Mouse (Mus musculus): ENCODE measurements around the gene Insc. TPM values are rescaled to one million over a fixed set of nuclear protein-coding genes. Genes with fewer than 3 reads are reported as not detected.

The Insc gene
- polyA plus RNA-seq, 1 experiment from 2014 or later = 3.1 TPM

DNA sequence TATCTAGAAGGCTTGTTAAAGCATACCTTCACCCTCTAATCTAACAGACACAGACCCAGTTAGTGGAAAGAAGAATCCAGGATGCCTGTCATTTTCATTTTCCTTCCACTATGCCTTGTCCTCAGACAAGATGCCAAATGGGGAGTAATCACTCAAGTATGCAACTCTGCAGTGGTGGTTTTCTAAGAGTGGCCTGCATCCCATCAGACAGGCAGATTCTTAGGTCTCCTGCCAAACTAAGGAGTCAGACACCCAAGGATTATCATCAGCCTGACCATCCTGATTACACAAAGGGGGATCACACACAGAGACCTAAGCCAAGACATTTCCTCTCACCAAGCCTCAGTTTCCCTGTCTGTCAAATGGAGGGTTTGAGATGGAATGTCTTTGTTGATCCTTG lies 5.3 kb upstream of the Insc start:
- Histone ChIP-seq H3K9ac (no peak overlapping the region), H3K27ac (no peak overlapping the region), H3K4me1 (no peaks in the 10 kb centered on the region), H3K27me3 (no peaks in the 10 kb centered on the region), H3K4me3 (no peak overlapping the region), H3K36me3 (no peaks in the 10 kb centered on the region), H3K4me2 (replicated peaks) (no peak overlapping the region), H3K9me3 (replicated peaks) (no peaks in the 10 kb centered on the region)
- no peak for ATAC-seq (ENCODE audit: low FRiP score)

DNA sequence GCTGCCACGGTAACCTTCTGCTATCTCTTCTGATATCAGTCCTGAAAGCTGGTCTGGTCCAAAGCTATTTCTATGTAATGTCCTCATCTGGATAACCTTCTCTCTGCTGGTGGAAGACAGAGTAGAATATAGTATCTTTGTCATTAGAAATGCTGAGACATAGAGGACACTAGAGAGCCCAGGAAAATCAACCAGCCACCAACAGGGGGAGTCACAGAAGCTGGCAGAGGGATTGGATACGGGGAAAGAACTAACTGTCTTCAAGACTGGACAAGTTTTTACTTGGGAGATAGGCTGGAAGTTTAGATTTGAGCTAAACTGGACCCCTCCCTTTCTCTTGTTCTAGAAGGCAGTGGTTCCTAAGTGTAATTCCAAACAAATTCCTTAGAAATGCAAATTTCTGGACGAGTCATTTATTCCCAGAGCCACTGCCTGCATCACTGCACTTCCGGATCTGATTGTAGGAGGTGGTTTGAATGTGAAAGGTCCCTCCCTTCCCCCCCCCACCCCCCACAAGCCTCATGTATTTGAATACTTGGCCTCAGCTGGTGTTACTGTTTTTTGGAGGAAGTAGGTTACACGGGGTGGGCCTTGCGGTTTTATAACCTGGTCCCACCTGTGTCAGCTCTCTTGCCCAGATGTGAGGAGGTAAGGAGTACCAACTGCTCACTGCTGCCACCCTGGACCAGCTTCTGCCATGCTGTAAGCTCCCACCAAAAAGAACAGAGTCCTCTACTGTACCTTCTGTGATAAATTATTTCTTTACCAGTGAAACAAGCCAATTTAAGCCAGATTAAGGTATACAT lies 2.9 kb upstream of the Insc start:
- no peak for ATAC-seq (ENCODE audit: low FRiP score)
- H3K27me3 ChIP-seq = peaks cover 6% of the 10 kb centered on the region; the same call in 1 of the 2 replicates
- H3K4me2 ChIP-seq (replicated peaks) = no peak overlapping the region
- H3K4me1 ChIP-seq = peaks cover 6% of the 10 kb centered on the region; the same call in 1 of the 2 replicates
- no peak overlapping the region for H3K9ac ChIP-seq
- WGBS = 53% methylated on average over 6 of the region's 6 CpGs
- no peak overlapping the region for H3K4me3 ChIP-seq
- no peaks in the 10 kb centered on the region for H3K36me3 ChIP-seq
- H3K9me3 ChIP-seq (replicated peaks) = no peaks in the 10 kb centered on the region
- H3K27ac ChIP-seq = no peak overlapping the region

DNA sequence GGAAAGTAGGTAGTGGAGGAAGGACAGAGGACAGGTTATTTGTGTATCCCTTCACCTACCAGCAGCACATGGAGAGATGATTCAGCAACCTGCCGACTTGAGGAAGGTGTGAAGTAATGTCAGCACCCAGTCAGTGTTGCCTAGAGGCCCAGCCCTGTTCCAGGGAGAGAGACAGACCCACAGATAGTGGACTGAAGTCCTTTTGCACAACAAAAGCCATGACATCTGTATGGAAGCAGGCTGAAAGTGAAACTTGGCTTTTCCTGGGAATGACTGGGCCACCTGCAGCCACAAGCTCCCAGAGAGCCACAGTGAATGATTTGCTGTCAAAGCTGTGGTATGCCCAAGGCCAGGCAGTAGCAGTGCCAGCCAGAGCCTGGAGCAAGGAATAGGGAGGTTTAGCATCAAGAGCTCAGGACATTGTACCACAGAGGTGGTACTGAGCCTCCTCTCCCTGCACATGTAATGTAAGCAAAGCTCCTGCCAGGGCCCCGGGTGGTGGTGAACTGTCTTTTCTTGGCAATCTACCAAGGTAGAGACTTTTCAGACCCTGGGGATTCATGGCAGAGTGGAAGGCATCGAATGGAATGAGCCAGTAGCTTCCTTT lies 1.2 kb downstream of the Insc start:
- Histone ChIP-seq H3K27me3 (peaks cover 6% of the 10 kb centered on the region), H3K4me3 (no peak overlapping the region), H3K27ac (no peak overlapping the region), H3K9me3 (replicated peaks) (no peaks in the 10 kb centered on the region), H3K4me2 (replicated peaks) (peak overlapping the region; percentile 87; the same call in 1 of the 2 replicates), H3K36me3 (no peaks in the 10 kb centered on the region), H3K4me1 (peaks cover 11% of the 10 kb centered on the region; the same call in 1 of the 2 replicates), H3K9ac (no peak overlapping the region)
- ATAC-seq (ENCODE audit: low FRiP score) = no peak
- WGBS = 51% methylated on average over 3 of the region's 3 CpGs

DNA sequence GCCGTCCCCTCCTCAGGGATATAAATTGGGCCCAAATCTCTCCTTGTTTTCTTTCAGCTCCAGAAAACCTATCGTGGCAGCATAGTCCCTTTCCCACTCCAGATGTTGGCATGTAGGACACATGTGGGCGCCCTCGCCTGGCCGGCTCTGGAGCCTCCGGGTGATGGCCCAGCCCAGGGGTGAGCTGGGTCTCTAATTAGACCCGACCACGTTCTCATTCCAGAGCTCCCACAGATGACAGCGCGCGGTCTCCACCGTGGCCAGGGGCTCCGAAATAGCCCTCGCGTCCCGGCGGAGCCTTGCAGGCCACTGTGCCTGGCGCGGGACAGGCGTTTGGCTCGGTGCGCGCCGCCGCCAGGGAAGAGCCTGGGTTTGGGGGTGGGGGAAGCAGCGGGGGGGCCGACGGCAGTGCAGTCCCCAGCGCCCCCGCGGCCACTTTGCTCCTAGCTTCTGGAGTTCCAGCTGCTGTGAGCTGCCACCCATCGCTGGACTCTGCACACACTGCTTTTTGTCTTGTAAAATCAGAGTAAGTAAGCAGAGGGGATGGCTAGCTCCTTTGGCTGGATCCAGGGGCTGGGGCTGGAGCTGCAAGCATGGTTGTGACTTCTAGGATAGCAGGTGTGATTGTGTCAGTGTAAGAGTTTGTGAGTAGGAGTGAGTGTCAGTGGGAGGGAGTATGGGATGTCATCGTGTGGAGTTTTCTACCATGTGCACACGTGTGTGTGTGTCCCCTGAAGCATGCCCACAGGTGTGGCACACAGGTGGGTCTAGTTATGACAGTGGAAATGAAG lies 2.2 kb downstream of the Insc start:
- H3K4me2 ChIP-seq (replicated peaks) = peak overlapping the region; percentile 87
- 6% methylated on average over 34 of the region's 34 CpGs for WGBS
- H3K36me3 ChIP-seq = no peaks in the 10 kb centered on the region
- no peak overlapping the region for H3K27ac ChIP-seq
- H3K4me3 ChIP-seq = peak overlapping the region; percentile 42
- peak; percentile 60 for ATAC-seq (ENCODE audit: low FRiP score)
- peak overlapping the region; percentile 67 for H3K9ac ChIP-seq
- peaks cover 11% of the 10 kb centered on the region; the same call in 1 of the 2 replicates for H3K4me1 ChIP-seq
- peaks cover 6% of the 10 kb centered on the region for H3K27me3 ChIP-seq
- H3K9me3 ChIP-seq (replicated peaks) = no peaks in the 10 kb centered on the region

DNA sequence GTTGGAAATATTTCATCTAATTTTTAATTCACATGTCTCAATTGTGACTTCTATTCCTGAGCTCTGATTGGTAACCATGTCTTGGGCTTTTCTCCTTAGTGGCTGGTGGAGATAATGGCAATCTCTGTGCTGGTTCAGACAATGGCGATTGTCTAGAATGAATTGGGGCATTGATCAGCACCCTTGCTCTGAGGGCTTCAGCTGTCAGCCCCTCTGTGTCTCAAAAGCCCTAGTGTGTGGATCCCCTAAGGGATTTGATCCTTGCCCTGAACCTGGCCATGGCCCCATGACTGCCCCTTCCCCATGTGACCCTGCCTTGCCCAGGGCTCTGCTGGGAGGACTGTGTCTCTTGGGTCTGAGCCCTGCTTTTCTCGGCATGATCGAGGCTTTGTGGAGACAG lies 4.1 kb downstream of the Insc start:
- H3K4me2 ChIP-seq (replicated peaks) = no peak overlapping the region
- no peak overlapping the region for H3K9ac ChIP-seq
- H3K4me1 ChIP-seq = peaks cover 11% of the 10 kb centered on the region; the same call in 1 of the 2 replicates
- peaks cover 6% of the 10 kb centered on the region for H3K27me3 ChIP-seq
- ATAC-seq (ENCODE audit: low FRiP score) = no peak
- WGBS = 38% methylated on average over 3 of the region's 3 CpGs
- H3K4me3 ChIP-seq = no peak overlapping the region
- no peaks in the 10 kb centered on the region for H3K36me3 ChIP-seq
- no peak overlapping the region for H3K27ac ChIP-seq
- no peaks in the 10 kb centered on the region for H3K9me3 ChIP-seq (replicated peaks)

DNA sequence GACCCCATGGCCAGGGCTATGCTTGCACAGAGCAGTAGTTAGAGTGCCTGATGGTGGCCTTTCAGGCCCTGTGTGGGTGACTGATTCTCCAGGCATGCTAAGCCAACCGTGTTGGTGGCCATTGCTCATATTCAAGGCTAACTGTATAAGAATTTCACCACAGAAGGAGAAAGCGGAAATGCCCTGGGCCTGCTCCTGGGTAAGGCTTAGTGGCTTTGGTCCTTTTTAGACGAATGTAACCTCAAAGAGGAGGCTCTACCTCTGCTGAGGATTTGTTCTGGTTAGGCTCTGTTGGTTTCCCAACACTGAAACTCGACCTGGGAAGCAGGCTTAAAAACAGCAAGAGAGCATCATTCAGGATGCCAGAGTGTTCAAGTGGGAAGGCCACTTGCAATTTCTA lies 4.7 kb downstream of the Insc start:
- Histone ChIP-seq H3K4me3 (no peak overlapping the region), H3K27ac (no peak overlapping the region), H3K4me1 (peaks cover 11% of the 10 kb centered on the region; the same call in 1 of the 2 replicates), H3K9me3 (replicated peaks) (no peaks in the 10 kb centered on the region), H3K9ac (no peak overlapping the region), H3K36me3 (no peaks in the 10 kb centered on the region), H3K27me3 (peaks cover 6% of the 10 kb centered on the region), H3K4me2 (replicated peaks) (no peak overlapping the region)
- WGBS = 67% methylated on average over 4 of the region's 4 CpGs
- no peak for ATAC-seq (ENCODE audit: low FRiP score)

DNA sequence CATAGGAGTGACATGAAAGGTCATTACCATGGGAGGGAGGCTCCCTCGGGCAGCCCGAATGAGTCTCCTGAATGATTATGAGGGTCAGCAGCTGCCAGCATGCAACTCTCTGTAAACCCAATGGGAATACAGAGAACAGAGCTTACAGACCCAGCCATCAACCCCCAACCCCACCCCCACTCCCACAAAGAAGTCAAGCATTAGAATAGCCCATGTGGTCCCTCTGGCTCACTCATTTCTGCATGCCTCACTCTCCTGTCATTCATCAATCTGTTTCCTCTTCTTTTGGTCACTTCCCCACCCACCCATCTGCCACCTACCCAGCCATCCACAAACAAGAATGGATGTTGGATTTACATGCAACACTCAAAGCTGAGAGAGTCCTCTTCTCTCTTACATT lies 10.0 kb downstream of the Insc start:
- peak; percentile 85 for ATAC-seq (ENCODE audit: low FRiP score)
- no peak overlapping the region for H3K4me3 ChIP-seq

DNA sequence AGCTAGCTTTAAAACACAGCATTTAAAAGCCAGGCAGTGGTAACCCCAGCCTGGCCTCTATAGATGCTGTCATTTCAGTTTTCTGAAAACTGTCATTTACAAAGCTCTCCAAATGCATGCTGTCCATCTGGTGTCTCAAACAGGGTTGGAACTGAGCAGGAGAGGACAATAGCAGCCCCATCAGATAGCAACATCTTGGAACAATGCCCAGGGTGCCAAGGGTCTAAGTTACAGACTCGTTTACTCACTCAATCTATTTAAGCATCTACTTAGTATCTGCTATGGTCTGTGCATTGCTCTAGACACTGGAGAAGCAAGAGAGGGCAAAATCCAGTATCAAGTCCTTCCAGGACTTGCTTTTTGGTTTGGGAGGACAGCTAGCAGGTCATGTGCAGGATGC lies 10.7 kb downstream of the Insc start:
- Histone ChIP-seq H3K4me1 (peaks cover 7% of the 10 kb centered on the region; the same call in 1 of the 2 replicates), H3K9me3 (replicated peaks) (no peaks in the 10 kb centered on the region), H3K36me3 (no peaks in the 10 kb centered on the region), H3K9ac (no peak overlapping the region), H3K4me3 (no peak overlapping the region), H3K27ac (no peak overlapping the region), H3K4me2 (replicated peaks) (no peak overlapping the region; the same call in 1 of the 2 replicates), H3K27me3 (no peaks in the 10 kb centered on the region)
- ATAC-seq (ENCODE audit: low FRiP score) = 0 out of 2 replicates have a peak, but pooled peaks have one; percentile 67
- 56% methylated on average over 1 of the region's 1 CpGs for WGBS

More for the DNA sequence above, 10.0 kb downstream of the Insc start:
- 49% methylated on average over 2 of the region's 2 CpGs for WGBS
- no peaks in the 10 kb centered on the region for H3K36me3 ChIP-seq
- H3K4me1 ChIP-seq = peaks cover 7% of the 10 kb centered on the region; the same call in 1 of the 2 replicates
- H3K4me2 ChIP-seq (replicated peaks) = no peak overlapping the region
- H3K27ac ChIP-seq = no peak overlapping the region
- H3K9ac ChIP-seq = no peak overlapping the region
- H3K9me3 ChIP-seq (replicated peaks) = no peaks in the 10 kb centered on the region
- no peaks in the 10 kb centered on the region for H3K27me3 ChIP-seq

DNA sequence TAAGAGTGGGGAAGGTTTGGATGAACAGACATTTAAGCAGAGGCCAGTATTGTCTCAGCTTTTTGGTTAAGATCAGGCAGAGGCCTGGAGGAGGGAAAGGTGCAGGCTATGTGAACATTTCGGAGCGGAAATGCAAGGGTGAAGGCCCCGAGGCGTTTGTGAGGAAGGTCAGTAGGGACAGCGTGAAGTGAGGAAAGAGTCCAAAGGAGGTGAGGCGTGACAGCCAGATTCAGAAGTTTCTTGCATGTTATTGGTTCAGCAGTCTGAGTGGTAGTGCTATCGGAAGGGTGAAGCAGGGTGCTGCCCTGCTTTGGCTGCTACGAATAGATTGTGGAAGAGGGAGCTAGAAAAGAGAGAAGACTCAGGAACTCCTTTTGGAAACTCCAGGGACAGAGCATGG lies 11.1 kb downstream of the Insc start:
- H3K9ac ChIP-seq = no peak overlapping the region
- peaks cover 7% of the 10 kb centered on the region; the same call in 1 of the 2 replicates for H3K4me1 ChIP-seq
- H3K27ac ChIP-seq = no peak overlapping the region
- H3K36me3 ChIP-seq = no peaks in the 10 kb centered on the region
- H3K27me3 ChIP-seq = no peaks in the 10 kb centered on the region
- H3K4me3 ChIP-seq = no peak overlapping the region
- no peak for ATAC-seq (ENCODE audit: low FRiP score)
- H3K9me3 ChIP-seq (replicated peaks) = no peaks in the 10 kb centered on the region
- H3K4me2 ChIP-seq (replicated peaks) = no peak overlapping the region; the same call in 1 of the 2 replicates
- 75% methylated on average over 8 of the region's 8 CpGs for WGBS

DNA sequence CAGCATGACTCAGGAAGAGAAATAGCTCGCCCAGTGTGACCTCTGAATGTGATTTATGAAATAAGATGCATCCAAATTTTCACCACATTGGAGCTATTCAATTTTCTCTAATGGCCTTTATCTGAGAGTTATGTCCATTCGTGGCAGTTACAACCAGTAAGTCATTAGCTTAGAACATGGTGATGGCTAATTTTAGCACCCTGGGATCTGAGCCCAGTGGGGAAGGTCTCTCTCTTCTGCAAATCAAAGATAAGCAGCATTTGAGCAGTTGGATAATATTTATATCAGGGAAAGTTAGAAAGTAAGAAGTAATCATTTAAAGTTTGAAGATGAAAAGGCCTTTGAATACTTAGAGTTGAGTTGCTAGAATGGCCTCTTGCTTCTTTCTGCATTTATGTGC lies 19.2 kb downstream of the Insc start:
- 68% methylated on average over 2 of the region's 2 CpGs for WGBS
- no peaks in the 10 kb centered on the region for H3K36me3 ChIP-seq
- ATAC-seq (ENCODE audit: low FRiP score) = no peak
- H3K9ac ChIP-seq = no peak overlapping the region
- H3K27me3 ChIP-seq = no peaks in the 10 kb centered on the region
- H3K9me3 ChIP-seq (replicated peaks) = no peaks in the 10 kb centered on the region
- no peak overlapping the region for H3K4me2 ChIP-seq (replicated peaks)
- no peak overlapping the region for H3K27ac ChIP-seq
- no peak overlapping the region for H3K4me3 ChIP-seq
- no peaks in the 10 kb centered on the region for H3K4me1 ChIP-seq

GRCm38 (mm10) chr7:114765273-114765672 lies 21.8 kb downstream of the Insc start:
- 76% methylated on average over 3 of the region's 3 CpGs for WGBS
- Histone ChIP-seq H3K9me3 (replicated peaks) (no peaks in the 10 kb centered on the region), H3K36me3 (no peaks in the 10 kb centered on the region), H3K9ac (no peak overlapping the region), H3K4me1 (no peaks in the 10 kb centered on the region), H3K4me3 (no peak overlapping the region), H3K4me2 (replicated peaks) (no peak overlapping the region), H3K27me3 (no peaks in the 10 kb centered on the region), H3K27ac (no peak overlapping the region)
- ATAC-seq (ENCODE audit: low FRiP score) = no peak

DNA sequence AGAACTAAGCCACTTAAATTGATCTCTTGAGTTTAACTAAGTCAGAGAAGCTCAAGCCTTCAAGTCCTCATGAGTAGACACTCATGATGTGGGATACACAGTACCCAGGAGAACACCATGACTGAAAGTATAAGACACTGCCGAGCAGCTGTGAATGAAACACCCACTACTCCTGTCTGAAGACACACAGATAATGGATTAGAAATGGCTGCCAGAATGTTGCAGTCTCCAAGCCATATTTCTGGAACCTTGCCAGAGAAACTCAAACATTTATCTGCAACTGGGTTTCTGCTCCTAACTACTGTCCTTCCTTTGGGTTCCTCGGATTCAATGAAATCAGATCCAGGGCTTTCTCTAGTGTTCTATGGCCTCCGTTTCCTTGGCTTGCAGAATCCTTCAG lies 23.0 kb downstream of the Insc start:
- no peaks in the 10 kb centered on the region for H3K27me3 ChIP-seq
- ATAC-seq (ENCODE audit: low FRiP score) = no peak
- H3K36me3 ChIP-seq = no peaks in the 10 kb centered on the region
- H3K4me1 ChIP-seq = no peaks in the 10 kb centered on the region
- H3K4me3 ChIP-seq = no peak overlapping the region
- no peak overlapping the region for H3K4me2 ChIP-seq (replicated peaks)
- no peaks in the 10 kb centered on the region for H3K9me3 ChIP-seq (replicated peaks)
- 89% methylated on average over 3 of the region's 3 CpGs for WGBS
- no peak overlapping the region for H3K27ac ChIP-seq
- no peak overlapping the region for H3K9ac ChIP-seq

Measured in hindbrain, embryonic 12.5 days (tissue).